Mouse (Mus musculus) mouse embryonic stem cell (cell line): Measurements from ENCODE around the gene Plekho2.

Experiments
- in situ Hi-C, 2 experiments: fragments of 300-500 bp; cut with MboI; formaldehyde crosslinking; loops; 1 replicate in 1 of 2; 3 replicates in 1 of 2; pipeline ENCODE4 v1.14.3; 2019 to 2020; ENCODE audit warnings: low sequenced_read_pairs in 2 of 2, low pct_unique_long_range_greater_than_20kb in 1 of 2, mixed read lengths in 1 of 2; ENCODE audit not compliant: unreplicated experiment in 1 of 2

The Plekho2 gene

DNA sequence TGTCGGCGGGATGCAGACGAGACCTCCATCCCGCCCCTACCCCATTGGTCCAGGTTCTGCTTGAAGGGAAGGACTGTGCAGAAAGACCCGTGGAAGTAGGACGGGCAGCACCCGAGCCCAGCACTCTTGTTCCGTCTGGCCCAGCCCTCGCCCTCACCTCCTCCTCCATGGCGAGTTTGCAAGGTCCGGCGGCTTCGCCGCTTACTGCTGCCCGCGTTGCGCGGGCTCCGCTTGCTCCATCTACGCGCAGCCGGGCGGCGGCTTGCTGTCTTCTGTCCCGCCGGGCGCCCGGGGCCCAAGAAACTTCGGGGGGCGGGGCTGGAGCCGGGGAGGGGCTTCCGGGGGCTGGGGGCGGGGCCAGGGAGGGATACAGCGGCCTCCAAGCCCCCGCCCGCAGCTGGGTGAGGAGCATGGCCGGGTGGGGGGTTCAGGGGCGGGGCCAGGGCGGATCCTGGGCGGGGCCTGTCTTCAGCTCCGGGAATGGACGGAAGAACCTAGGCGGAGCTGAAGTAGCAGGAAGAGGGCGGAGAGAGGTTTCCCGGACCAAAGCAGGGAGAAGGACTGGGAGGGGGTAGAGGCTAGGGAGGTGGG lies at the start of gene Plekho2:
Gene Plekho2 (minus strand): TSS at position 260 of the 591 bp plus-strand sequence.
- in situ Hi-C loops: loop anchor here in 1 of 2 experiments (5.0 to 10.0 kb wide), 2 partner anchors 38 to 55 kb away; partner anchors contain the start of gene Ankdd1a

DNA sequence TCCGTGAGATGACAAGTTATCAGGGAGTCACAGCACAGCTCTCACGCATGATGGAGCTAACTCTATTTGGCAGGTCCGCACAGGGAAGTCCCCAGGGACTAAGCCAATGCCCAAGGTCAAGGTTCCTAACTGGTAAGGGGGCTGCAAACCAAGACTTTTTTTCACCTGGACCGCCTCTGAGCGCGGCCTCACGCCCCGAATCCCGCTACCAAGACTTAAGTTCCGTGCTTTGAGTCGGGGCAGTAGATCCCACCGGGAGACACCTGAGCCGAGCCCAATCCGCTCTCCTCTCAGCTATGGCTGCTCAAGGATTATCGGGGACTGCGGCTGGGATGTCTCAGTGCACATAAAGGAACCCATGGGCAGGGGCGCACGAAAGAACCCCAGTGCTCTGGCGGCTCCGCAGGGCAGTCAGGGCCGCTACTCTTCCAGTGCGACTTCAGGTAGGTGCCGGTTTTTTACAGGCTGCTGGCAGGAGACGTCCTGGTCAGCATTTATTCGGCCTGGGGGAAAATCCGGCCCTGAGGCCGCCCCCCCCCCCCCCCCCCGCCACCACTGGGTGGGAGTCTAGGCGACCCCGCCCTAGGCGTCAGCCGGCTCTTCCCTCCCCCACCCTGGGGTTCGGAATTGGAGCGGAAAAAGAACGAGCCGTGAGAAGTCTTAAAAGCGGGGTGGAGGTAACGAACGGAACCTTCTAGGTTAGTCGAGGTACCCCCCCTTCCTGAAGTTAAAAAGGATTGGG lies 49.4 kb upstream of the Plekho2 start, which contains the start of gene Rbpms2:
Gene Rbpms2 (plus strand): TSS at position 624 of the 742 bp plus-strand sequence.
- in situ Hi-C loops: no loop called here

DNA sequence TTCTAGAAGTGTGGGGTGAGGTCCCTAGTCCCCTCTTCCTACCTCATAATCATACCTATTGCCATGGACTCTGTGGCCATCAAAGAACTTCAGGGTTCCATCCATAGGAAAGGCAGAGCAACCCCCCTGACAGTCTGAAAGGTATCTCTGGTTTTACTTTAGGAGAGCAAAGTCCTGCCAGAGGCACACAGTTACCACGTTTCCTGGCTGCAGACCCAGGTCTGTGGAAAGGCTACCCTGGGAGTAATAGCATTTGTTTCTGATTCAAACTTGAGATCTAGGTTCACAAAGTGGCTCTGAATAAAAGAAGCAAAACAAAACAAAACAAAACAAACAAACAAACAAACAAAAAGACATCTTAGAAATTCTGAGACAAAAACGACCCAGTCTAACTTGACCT lies 44.4 kb upstream of the Plekho2 start:
- in situ Hi-C loops: no loop called here

DNA sequence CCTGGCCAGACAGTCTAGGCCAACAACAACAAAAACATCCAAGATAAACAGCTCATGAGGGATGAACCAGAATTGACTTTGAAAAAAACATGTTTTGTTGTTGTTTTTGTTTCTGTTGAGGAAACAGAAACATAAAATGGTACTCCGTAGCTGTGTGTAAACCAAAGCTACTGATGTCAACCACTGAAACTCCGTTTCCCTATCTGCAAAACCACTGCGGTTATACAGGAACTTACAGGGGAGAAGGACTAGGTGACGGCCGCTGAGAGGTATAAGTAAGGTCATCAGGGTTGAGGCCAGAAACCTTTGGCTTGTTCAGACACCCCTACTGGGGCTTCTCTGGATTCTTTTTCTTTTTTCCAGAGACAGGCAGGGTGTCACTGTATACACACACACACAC lies 43.0 kb upstream of the Plekho2 start:
- in situ Hi-C loops: no loop called here

DNA sequence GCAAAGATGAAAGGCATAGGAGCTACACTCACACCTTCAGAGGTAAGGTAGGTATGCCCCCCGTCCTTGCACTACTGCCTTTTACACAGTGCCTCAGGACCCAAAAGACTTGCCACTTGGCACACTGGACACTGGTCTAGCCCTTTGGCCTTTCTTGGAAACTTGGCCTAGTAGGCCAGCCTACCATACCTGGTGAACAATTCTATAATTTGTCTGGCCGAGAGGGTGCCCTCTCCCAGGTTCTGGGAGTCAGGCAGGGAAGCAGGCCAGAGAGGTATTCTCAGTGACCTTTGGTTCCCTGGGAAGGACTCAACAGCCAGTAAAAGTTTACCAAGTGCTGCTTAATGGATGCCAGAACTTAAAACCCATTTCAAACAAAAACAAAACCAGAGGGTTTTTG lies 41.8 kb upstream of the Plekho2 start:
- in situ Hi-C loops: no loop called here

DNA sequence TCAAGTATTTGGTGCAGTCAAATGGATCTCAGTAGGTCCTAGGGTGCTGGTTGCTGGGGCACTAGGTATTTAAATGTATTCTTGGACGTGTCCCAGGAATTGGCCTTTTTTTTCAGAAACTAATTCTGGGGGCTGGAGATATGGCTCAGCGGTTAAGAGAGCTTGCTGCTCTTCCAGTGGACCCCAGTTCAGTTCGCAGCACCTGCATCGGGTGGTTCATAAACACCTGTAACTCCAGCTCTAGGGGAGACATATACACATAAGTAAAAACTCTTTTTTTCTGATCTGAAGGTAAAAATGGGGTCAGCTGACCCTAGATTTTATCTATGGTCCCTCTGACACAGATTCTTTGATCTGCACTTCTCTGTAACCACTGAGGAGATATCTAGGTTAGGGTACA lies 41.4 kb upstream of the Plekho2 start:
- in situ Hi-C loops: no loop called here

DNA sequence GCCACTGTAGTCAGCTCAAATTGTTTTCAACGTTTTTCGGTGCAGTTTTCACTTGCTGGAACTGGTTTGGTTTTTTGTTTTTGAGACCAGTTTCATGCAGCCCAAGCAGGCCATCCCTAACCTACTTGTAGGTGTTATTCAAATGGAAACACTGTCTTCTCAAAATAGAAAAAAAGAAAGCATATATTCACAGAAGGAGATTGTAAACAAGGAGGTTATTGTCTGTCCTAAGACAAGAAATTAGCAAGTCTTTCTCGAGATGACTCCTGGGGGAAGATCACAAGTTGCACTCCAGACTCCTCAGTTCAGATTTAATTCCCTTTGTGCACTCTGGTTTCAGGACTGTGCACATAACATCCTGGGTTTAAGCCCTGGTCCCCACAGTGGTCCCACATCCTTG lies 39.5 kb upstream of the Plekho2 start:
- in situ Hi-C loops: no loop called here

DNA sequence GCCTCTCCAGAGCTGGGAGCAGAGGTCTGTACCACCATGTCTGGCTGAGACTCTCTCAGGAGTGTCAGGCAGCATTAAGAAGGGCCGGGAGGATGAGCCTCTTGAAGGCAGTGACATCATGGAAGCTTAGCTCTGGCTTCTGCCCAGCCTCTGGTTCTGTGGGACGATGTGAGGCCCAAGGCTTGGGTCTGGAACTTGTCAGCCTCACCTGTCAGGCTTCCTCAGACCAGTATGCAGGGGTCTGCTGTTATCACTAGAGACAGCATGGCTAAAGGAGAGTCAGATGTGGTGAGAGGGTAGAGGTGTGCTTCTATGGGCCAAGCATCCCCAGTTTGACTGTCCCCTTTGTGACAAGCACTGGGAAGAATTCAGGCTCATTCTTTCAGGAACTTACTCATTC lies 33.3 kb upstream of the Plekho2 start:
- in situ Hi-C loops: no loop called here

DNA sequence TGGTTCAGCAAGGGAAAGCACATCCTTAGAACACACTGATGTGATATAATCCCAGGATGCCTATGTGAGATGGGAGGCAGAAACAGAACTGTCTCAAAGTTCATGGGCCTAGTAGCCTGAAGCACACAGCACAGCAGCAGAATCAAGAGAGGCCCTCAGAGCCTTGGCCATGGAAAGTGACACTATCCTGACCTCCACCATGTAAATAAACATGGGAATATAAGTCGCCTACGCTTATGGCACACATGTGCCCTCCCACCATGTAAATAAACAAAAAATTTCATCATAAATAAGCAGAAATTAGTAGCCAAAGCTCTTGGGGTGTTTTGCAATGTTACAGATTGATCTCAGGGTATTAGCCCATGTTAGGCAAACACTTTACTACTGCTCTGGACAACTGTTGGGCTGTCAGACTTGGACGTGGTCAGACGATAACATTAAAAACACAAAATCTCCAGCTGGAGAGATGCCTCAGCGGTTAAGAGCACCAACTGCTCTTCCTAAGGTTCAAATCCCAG lies 32.2 kb upstream of the Plekho2 start:
- in situ Hi-C loops: no loop called here

DNA sequence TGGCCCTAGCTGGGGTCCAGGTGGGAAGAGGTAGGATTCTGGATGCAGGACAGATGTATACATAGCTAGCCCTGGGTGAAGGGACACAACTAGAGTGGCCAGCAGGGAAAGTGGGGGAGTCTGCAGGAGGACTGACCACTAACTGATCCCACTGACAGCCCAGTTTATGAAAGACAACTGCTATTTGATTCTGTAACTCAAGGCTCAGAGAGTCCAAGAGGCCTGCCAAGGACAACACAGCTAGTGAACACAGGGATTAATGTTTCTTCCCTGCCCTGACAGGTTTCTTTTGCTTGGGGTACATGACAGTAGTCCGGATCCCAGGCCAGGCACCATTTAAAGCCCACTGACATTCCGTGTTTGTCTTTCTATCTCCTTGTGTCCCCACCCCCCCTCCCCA lies 27.3 kb upstream of the Plekho2 start:
- in situ Hi-C loops: loop anchor here (5.0 to 10.0 kb wide), 2 partner anchors 55 to 248 kb away; no protein-coding TSS in a partner anchor

DNA sequence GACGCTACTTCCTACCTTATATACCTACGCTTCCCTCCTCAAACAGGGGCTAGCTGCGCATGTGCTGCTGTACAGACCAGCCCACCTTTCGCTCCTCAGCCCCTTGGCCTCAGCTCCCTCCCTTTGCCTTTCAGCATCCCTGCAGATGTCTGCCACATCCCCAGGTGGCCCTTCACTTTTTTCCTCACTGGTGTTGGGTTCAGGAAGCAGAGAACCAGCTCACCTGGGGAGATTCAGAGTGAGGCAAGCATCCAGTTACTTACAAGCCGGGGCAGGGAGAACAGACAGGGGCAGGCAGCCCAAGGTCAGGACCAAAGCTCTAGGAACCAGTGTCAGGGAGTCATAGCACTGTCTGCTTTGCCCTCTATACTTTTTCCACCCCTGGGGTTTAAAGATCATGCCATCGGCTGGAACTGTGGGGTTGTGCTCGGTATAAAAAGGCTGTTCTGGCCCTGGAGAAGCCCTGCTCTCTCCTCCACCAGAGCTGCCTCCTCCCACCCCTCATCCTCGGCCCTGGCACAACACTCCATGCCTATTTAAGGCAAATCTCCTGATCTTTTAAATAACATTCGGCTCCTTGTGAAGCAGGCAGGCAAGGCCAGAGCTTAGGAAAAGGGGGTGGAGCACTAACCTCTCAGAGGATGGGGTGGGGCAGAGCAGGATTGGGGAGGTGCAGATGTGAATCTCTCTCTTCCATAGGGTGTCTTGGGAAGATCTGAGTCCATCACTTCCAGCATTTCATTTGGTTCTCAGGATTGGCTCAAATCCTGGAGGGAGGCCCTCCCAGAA lies 26.7 kb upstream of the Plekho2 start:
- in situ Hi-C loops: loop anchor here (5.0 to 10.0 kb wide), 2 partner anchors 56 to 248 kb away; no protein-coding TSS in a partner anchor

DNA sequence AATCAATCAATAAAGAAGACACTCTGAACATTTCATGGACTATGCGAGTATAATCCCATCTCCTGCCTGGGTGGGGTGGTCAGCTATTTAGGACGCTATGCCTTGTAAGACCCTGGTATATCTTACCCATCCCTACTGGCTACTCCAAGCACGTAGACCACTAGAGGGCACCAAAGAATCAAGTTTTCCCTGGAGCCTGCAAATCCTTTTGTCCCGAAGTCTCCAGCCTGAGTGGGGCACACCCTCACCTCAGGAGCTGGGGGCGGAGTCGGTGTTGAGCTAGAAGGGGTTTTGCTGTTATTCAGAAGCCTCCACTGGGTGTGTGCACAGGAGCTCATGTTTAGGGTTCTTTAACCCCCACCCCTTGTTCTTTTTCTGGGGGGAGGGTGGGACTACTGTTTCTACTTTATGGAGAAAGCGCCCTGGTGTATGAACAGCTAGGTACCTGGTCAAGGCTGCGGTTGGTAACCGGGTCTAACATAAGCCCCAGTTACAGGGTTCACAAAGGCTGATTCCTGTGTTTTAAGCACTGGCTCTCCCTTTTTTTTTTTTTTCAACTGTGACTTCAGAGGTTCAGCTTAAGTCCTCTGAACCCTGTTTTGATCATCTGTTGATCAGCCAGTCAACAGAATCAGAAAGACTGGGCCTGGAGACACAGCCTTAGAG lies 25.8 kb upstream of the Plekho2 start:
- in situ Hi-C loops: loop anchor here (5.0 to 10.0 kb wide), 2 partner anchors 57 to 249 kb away; no protein-coding TSS in a partner anchor

DNA sequence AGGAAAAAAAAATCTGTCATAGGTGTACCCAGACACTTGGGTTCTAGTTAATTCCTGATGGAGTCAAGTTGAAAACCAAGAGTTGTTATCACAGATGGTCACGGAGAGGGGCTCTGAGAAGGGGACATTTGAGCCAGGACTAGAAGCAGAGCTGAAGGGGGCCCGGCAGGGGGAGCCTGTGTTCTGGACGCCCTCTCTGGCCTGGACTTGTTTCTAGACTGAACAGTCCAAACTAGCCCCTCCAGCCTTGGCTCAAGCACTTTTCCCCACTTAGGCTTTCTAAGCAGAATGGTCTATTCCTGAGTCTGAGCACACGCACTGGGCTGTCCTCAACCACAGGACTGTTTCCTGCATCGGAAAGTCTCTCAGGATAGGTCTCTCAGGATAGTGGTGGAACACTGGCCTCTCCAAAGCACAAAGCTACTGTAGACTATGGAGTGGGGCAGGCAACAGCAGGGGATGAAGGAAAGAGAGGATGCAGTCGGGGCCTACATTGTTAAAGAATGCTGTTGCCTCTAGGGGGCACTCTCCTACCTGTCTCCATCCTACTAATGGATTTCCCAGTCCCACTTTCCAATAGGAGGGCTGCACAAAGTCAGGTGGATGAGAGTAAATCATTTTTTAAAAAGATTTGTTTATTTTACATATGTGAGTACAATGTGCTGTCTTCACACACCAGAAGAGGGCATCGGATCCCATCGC lies 23.7 kb upstream of the Plekho2 start:
- in situ Hi-C loops: loop anchor here (10.0 kb wide), 1 partner anchor 251 kb away; no protein-coding TSS in a partner anchor

DNA sequence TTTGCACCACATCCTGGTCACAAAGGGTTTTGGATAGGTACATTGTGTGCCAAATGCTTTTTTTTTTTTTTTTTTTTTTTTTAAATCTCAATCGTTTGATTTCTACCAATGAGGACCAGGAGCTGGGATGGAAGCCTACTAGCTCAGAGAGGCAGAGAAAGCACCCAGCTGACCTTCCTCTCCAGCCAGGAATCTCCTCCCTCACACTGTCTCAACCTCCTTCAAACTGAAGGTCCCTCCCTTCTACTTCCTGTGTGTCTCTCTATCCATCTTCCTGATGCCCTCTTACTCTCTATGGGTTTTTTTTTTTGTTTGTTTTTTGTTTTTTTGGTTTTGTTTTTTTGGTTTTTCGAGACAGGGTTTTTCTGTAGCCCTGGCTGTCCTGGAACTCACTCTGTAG lies 21.1 kb upstream of the Plekho2 start:
- in situ Hi-C loops: loop anchor here (10.0 kb wide), 1 partner anchor 254 kb away; no protein-coding TSS in a partner anchor

DNA sequence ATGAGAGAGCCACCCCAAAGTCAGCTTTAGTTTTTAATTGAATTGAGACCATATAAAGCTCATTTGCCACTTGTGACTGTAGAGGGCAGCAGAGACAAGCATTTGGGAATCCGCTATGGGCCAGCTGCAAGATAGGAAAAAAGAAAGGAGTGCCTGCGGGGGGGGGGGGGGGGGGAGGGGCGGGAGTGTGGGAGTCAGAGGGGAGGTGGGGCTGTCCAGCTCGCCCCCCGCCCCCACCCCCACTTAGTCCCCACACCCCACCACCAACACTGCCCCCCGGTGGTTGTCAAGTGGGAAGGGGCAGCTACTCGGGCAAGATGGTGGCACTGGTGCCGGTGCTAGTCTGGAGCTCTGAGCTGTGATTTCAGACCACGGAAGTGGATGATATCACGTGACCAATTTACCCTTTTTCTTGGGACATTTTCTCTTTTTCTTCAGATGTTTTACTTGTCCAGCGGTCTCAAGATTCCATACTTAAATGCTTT lies 19.0 kb upstream of the Plekho2 start:
- in situ Hi-C loops: no loop called here

DNA sequence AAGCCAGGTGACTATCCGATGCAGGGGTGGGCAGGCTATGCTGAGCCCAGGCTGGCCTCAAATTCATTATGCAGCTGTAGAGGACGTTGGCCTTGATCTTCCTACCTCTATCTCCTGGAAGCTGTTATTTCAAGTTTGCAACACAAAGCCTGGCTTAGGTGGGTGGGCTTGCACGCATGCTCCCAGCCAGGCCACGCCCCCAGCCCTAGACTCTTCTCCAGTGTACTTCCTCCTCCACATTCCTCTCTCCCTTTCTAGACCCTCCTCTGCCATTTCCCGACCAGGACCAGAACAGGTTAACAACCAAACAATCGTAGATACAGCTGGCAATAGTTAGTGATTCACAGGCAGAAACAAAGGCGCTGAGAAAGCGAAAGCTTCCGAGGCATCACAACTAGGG lies 13.8 kb upstream of the Plekho2 start:
- in situ Hi-C loops: no loop called here

DNA sequence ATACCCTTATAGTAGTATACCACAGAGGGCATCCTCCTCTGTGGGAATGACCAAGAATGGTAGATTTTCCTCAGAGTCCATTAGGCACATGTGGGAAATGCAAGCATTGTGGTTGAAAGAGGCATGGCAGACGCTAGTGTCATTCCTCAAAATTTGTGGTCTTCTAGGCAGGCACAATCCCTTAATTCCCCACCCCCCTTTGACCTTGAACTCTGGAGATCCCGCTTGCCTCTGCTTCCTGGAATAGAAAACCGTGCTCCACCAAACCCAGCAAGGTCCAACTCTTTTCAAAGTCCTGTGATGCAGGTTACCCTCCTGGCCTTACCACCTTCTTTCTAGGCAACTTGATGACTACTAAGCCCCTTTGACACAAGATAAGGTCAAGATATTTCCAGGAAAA lies 12.9 kb upstream of the Plekho2 start:
- in situ Hi-C loops: no loop called here

DNA sequence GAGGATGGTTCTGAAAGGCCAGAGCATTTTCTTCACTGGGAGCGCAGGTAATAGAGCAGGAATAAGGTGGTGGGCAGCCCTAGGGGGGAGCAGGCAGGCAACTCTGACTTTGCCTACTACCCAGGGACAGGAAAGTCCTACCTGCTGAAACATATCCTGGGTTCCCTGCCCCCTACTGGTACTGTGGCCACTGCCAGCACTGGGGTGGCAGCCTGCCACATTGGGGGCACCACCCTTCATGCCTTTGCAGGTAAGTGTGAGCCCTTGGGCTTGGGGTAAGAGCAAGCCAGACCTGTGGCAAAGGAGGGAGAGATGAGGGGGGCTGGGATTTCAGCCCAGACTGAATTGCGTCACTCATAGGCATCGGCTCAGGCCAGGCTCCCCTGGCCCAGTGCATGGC lies 9.3 kb upstream of the Plekho2 start:
- in situ Hi-C loops: loop anchor here in 1 of 2 experiments (10.0 kb wide), 1 partner anchor 64 kb away; the partner anchor contains the start of gene Ankdd1a
